Mouse (Mus musculus) ES-Bruce4 (cell line): ENCODE measurements at regions not wholly inside any gene's neighbourhood (a gene's known extent, or its start where the extent isn't known, plus 50 kb on each side); places are given as distances from the start of the nearest gene placed in this dataset.

Experiments
- CTCF ChIP-seq: IDR thresholded peaks from one replicate; pipeline ENCODE4 v1.8.1; 2011; ENCODE audit warnings: low read depth, low read length
- EP300 ChIP-seq: IDR thresholded peaks from 2 replicates; pipeline ENCODE4 v1.6.1; 2011; ENCODE audit warnings: low read depth, low read length; ENCODE audit not compliant: insufficient read depth
- POLR2A ChIP-seq: IDR thresholded peaks from one replicate; pipeline ENCODE4 v1.8.1; 2011; ENCODE audit warnings: low read length; ENCODE audit not compliant: insufficient read depth

DNA sequence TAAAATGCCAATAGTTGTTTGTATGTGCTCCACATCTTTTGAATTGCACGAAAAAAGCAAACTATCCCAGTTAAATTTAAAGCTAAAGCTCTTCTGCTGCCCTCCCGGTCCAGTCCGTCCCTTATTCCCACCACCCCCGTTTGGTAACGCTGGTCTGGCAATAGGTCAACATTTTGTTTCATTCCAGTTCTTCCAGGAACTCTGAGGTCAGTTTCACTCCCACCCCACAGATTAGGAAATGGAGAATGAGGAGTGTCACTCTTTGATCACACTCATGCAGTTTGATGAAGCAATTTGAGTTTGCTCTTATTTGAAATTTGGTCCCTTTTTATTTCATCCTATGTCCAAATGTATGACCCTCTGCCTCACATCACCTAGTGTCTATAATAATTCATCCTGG is 58.7 kb upstream of the Elmo1 start:
- TF ChIP-seq CTCF, result no peak
- TF ChIP-seq POLR2A, result no peak
- TF ChIP-seq EP300, result no peak
